Mouse (Mus musculus) intestine, postnatal 0 days (tissue): Measurements from ENCODE around the gene Gm27029. TPM values are rescaled to one million over a fixed set of nuclear protein-coding genes. Genes with fewer than 3 reads are reported as not detected.

Source experiments
- ATAC-seq: fragments of 200-750 bp; cut with Nextera tagmentation; 2 replicates; pipeline ENCODE4 v1.8.0; 2017; ENCODE audit warnings: mild to moderate bottlenecking, moderate TSS enrichment, moderate library complexity
- H3K27ac ChIP-seq: fragments of 300-500 bp; sonication (generic); 2 replicates; pipeline ENCODE4 v1.5.1; 2014; ENCODE audit warnings: mild to moderate bottlenecking, low read depth, low read length, moderate library complexity
- H3K27me3 ChIP-seq: fragments of 300-500 bp; sonication (generic); replicated peaks from 2 replicates; pipeline ENCODE4 v1.6.1; 2014; ENCODE audit warnings: low read length, mixed read lengths; ENCODE audit not compliant: control insufficient read depth, insufficient read depth
- H3K36me3 ChIP-seq: fragments of 300-500 bp; sonication (generic); 2 replicates; pipeline ENCODE4 v1.6.1; 2014; ENCODE audit warnings: mild to moderate bottlenecking, moderate library complexity; ENCODE audit not compliant: control insufficient read depth, insufficient read depth
- H3K4me1 ChIP-seq: fragments of 300-500 bp; sonication (generic); replicated peaks from 2 replicates; pipeline ENCODE4 v1.6.1; 2014; ENCODE audit warnings: antibody characterized with exemption, low read length, mixed read lengths; ENCODE audit not compliant: control insufficient read depth, insufficient read depth
- H3K4me2 ChIP-seq: fragments of 300-500 bp; sonication (generic); replicated peaks from 2 replicates; pipeline ENCODE4 v1.6.1; 2014; ENCODE audit warnings: low read depth, mild to moderate bottlenecking, moderate library complexity
- H3K4me3 ChIP-seq: fragments of 300-500 bp; sonication (generic); 2 replicates; pipeline ENCODE4 v1.5.1; 2014; ENCODE audit warnings: low read depth, low read length
- H3K9ac ChIP-seq: fragments of 300-500 bp; sonication (generic); 2 replicates; pipeline ENCODE4 v1.6.1; 2014; ENCODE audit warnings: mild to moderate bottlenecking, low read depth, low read length
- H3K9me3 ChIP-seq: fragments of 300-500 bp; sonication (generic); 2 replicates; pipeline ENCODE4 v1.6.1; 2016; ENCODE audit warnings: mixed run types; ENCODE audit not compliant: control insufficient read depth
- CTCF ChIP-seq: sonication (generic); IDR thresholded peaks from 2 replicates; pipeline ENCODE4 v1.5.1; 2016; ENCODE audit warnings: low read depth, mild to moderate bottlenecking, control low read depth, antibody characterized with exemption, moderate library complexity
- WGBS: fragments of 180-500 bp; shearing (Covaris S2); extraction: QIAGEN DNeasy Blood & Tissue Kit; methylation state at CpG from one replicate; pipeline ENCODE4 v1.1.7; 2014; 5-methylcytosine and 5-hydroxymethylcytosine counted together
- polyA plus RNA-seq: library from polyadenylated mRNA; unstranded; fragments of >200 nt; fragmentation: Nextera tagmentation; extraction: Ambion mirVana; gene quantifications from 2 replicates; pipeline ENCODE4 v1.2.1, GENCODE M21; 2015

Gene Gm27029
- polyA plus RNA-seq, 1 experiment from 2014 or later: 2.2 TPM

GRCm38 (mm10) chr11:101459716-101460115 lies 35.1 kb upstream of the Gm27029 start:
- Histone ChIP-seq H3K27ac (no peak overlapping the region), H3K27me3 (no peaks in the 10 kb centered on the region), H3K9ac (no peak overlapping the region), H3K9me3 (no peaks in the 10 kb centered on the region), H3K4me1 (0 out of 2 replicates have a peak, but pooled peaks cover 2% of the 10 kb centered on the region), H3K4me3 (no peak overlapping the region), H3K36me3 (peaks cover 64% of the 10 kb centered on the region), H3K4me2 (no peak overlapping the region)
- TF ChIP-seq CTCF: no peak
- ATAC-seq: no peak
- 68% methylated on average over 6 of the region's 6 CpGs for WGBS

- Histone ChIP-seq H3K36me3 (peaks cover 70% of the 10 kb centered on the region), H3K4me2 (no peak overlapping the region), H3K9ac (no peak overlapping the region), H3K27ac (no peak overlapping the region; the same call in 1 of the 2 replicates), H3K4me3 (no peak overlapping the region), H3K27me3 (no peaks in the 10 kb centered on the region), H3K4me1 (no peaks in the 10 kb centered on the region), H3K9me3 (no peaks in the 10 kb centered on the region)
- no peak for TF ChIP-seq CTCF
- ATAC-seq: no peak
- WGBS: 85% methylated on average over 12 of the region's 12 CpGs
Observed at GRCm38 (mm10) chr11:101458217-101458616, 33.6 kb upstream of the Gm27029 start.

GRCm38 (mm10) chr11:101457631-101458030 lies 33.0 kb upstream of the Gm27029 start:
- Histone ChIP-seq H3K27me3 (no peaks in the 10 kb centered on the region), H3K4me3 (no peak overlapping the region), H3K27ac (no peak overlapping the region; the same call in 1 of the 2 replicates), H3K9ac (no peak overlapping the region), H3K9me3 (no peaks in the 10 kb centered on the region), H3K4me1 (no peaks in the 10 kb centered on the region), H3K4me2 (no peak overlapping the region), H3K36me3 (peaks cover 68% of the 10 kb centered on the region)
- ATAC-seq: no peak
- TF ChIP-seq CTCF: no peak
- WGBS: 91% methylated on average over 9 of the region's 9 CpGs

- no peaks in the 10 kb centered on the region for H3K27me3 ChIP-seq
- no peak overlapping the region for H3K4me2 ChIP-seq
- H3K9ac ChIP-seq: no peak overlapping the region
- no peaks in the 10 kb centered on the region for H3K9me3 ChIP-seq
- 53% methylated on average over 7 of the region's 7 CpGs for WGBS
- TF ChIP-seq CTCF: no peak
- H3K27ac ChIP-seq: no peak overlapping the region
- no peaks in the 10 kb centered on the region for H3K4me1 ChIP-seq
- no peak for ATAC-seq
- H3K4me3 ChIP-seq: no peak overlapping the region
- peaks cover 51% of the 10 kb centered on the region for H3K36me3 ChIP-seq
Observed at GRCm38 (mm10) chr11:101455627-101456026, 31.0 kb upstream of the Gm27029 start.

GRCm38 (mm10) chr11:101454702-101455101 lies 30.1 kb upstream of the Gm27029 start:
- H3K36me3 ChIP-seq: peaks cover 42% of the 10 kb centered on the region
- no peak overlapping the region for H3K9ac ChIP-seq
- H3K27ac ChIP-seq: no peak overlapping the region
- no peaks in the 10 kb centered on the region for H3K27me3 ChIP-seq
- no peak for ATAC-seq
- WGBS: 62% methylated on average over 6 of the region's 6 CpGs
- no peaks in the 10 kb centered on the region for H3K9me3 ChIP-seq
- no peak overlapping the region for H3K4me3 ChIP-seq
- TF ChIP-seq CTCF: no peak
- no peak overlapping the region for H3K4me2 ChIP-seq
- H3K4me1 ChIP-seq: no peaks in the 10 kb centered on the region

GRCm38 (mm10) chr11:101452093-101452774 lies 27.6 kb upstream of the Gm27029 start:
- WGBS: 49% methylated on average over 10 of the region's 10 CpGs
- Histone ChIP-seq H3K4me2 (peak overlapping the region; percentile 51), H3K9me3 (no peaks in the 10 kb centered on the region), H3K27me3 (no peaks in the 10 kb centered on the region), H3K4me1 (0 out of 2 replicates have a peak, but pooled peaks cover 5% of the 10 kb centered on the region), H3K27ac (peak overlapping the region; percentile 51), H3K9ac (no peak overlapping the region), H3K4me3 (no peak overlapping the region), H3K36me3 (peaks cover 17% of the 10 kb centered on the region)
- ATAC-seq: peak; percentile 62
- TF ChIP-seq CTCF: no peak
